Comparison of ENCODE assay signal across 13 mouse cellular contexts in genomic region chr1:72764522-72764921, GRCm38 (mm10). TPM values are rescaled to one million over a fixed set of nuclear protein-coding genes. Genes with fewer than 3 reads are reported as not detected.
DNase-seq lines count a peak whose midpoint lies in the region; ATAC-seq lines count a peak whose summit lies in the region.
"Had no signal": no experiment of that assay in that cellular context is flagged by ENCODE, and none has a peak within 500 bp of the region (broad histone marks: within the 10 kb centered on the region; RNA-seq: fewer than 3 reads in every experiment).

No protein-coding gene starts in this region.

- H3K27me3 ChIP-seq in embryonic facial prominence, embryonic 10.5 days (replicated peaks; ENCODE audit: low read depth, poor library complexity, severe bottlenecking) = no peaks in the 10 kb centered on the region
- H3K27me3 ChIP-seq in forebrain, embryonic 15.5 days = no peaks in the 10 kb centered on the region
- no peaks in the 10 kb centered on the region for H3K27me3 ChIP-seq in midbrain, embryonic 16.5 days (ENCODE audit: control insufficient read depth, insufficient read depth, low read depth, low read length)

- WGBS in embryonic facial prominence, embryonic 10.5 days = 87% methylated on average over 10 of the region's 10 CpGs
- WGBS in forebrain, embryonic 15.5 days = 63% methylated on average over 10 of the region's 10 CpGs
- WGBS in midbrain, embryonic 16.5 days = 50% methylated on average over 10 of the region's 10 CpGs

- H3K9me3 ChIP-seq in embryonic facial prominence, embryonic 10.5 days = no peaks in the 10 kb centered on the region
- H3K9me3 ChIP-seq in forebrain, embryonic 15.5 days = no peaks in the 10 kb centered on the region
- no peaks in the 10 kb centered on the region for H3K9me3 ChIP-seq in midbrain, embryonic 16.5 days (replicated peaks; ENCODE audit: control insufficient read depth, low read length, poor library complexity, severe bottlenecking)

- H3K9ac ChIP-seq in forebrain, embryonic 15.5 days (replicated peaks) = no peak overlapping the region
- no peak overlapping the region for H3K9ac ChIP-seq in midbrain, embryonic 16.5 days (ENCODE audit: low read depth, low read length)
- H3K9ac ChIP-seq: hindbrain, embryonic 14.5 days; lung, embryonic 14.5 days had no signal

- H3K4me1 ChIP-seq in embryonic facial prominence, embryonic 10.5 days = peaks cover 13% of the 10 kb centered on the region
- peaks cover 13% of the 10 kb centered on the region for H3K4me1 ChIP-seq in forebrain, embryonic 15.5 days
- peaks cover 10% of the 10 kb centered on the region for H3K4me1 ChIP-seq in midbrain, embryonic 16.5 days (ENCODE audit: control insufficient read depth, insufficient read depth, low read length)

- H3K36me3 ChIP-seq in embryonic facial prominence, embryonic 10.5 days (replicated peaks) = no peaks in the 10 kb centered on the region
- H3K36me3 ChIP-seq in forebrain, embryonic 15.5 days = no peaks in the 10 kb centered on the region
- no peaks in the 10 kb centered on the region for H3K36me3 ChIP-seq in midbrain, embryonic 16.5 days (ENCODE audit: control insufficient read depth, insufficient read depth, low read length)

- peak; percentile 79 for DNase-seq in R1 (ENCODE audit: low read depth, low spot score)
- DNase-seq in embryonic facial prominence, embryonic 10.5 days (ENCODE audit: low spot score) = no peak
- no peak for DNase-seq in c-Kit-positive CD71-positive TER-119-positive erythroid progenitor cells, embryonic 14.5 days (ENCODE audit: low spot score)
- DNase-seq in lung, postnatal 14 days = no peak
- no peak for DNase-seq in layer of hippocampus, adult 11-12 months (ENCODE audit: low spot score)
- DNase-seq: cerebellum, adult 18-20 months; kidney, adult 18-20 months; kidney, postnatal 25 days; lung, embryonic 14.5 days had no signal

- peak overlapping the region; percentile 22; the same call in 1 of the 2 replicates for H3K4me2 ChIP-seq in forebrain, embryonic 15.5 days (replicated peaks)
- H3K4me2 ChIP-seq in midbrain, embryonic 16.5 days (ENCODE audit: low read length) = peak overlapping the region; percentile 41
- H3K4me2 ChIP-seq: hindbrain, embryonic 14.5 days; lung, embryonic 14.5 days had no signal

- no peak overlapping the region for H3K4me3 ChIP-seq in embryonic facial prominence, embryonic 10.5 days
- no peak overlapping the region for H3K4me3 ChIP-seq in forebrain, embryonic 15.5 days
- peak overlapping the region; percentile 16; the same call in 1 of the 2 replicates for H3K4me3 ChIP-seq in midbrain, embryonic 16.5 days (ENCODE audit: low read depth, low read length)

- peak overlapping the region; percentile 68 for H3K27ac ChIP-seq in embryonic facial prominence, embryonic 10.5 days (replicated peaks)
- H3K27ac ChIP-seq in forebrain, embryonic 15.5 days (replicated peaks) = no peak overlapping the region; the same call in 1 of the 2 replicates
- no peak overlapping the region for H3K27ac ChIP-seq in midbrain, embryonic 16.5 days (ENCODE audit: low read length)
- H3K27ac ChIP-seq: hindbrain, embryonic 14.5 days had no signal

- ATAC-seq in forebrain, embryonic 15.5 days (replicated peaks) = peak; percentile 67
- peak; percentile 76 for ATAC-seq in midbrain, embryonic 16.5 days
- ATAC-seq: CD4-positive, CD25-positive, alpha-beta regulatory T cell, adult 4 months had no signal

RNA-seq across cellular contexts. Expression of gene Rpl37a, which starts 53.4 kb away (rescaled TPM):
- 1,442 and 1,468 TPM in 2 replicates for polyA plus RNA-seq in embryonic facial prominence, embryonic 10.5 days (2016; fragmentation: Nextera tagmentation; extraction: Ambion mirVana)
- polyA plus RNA-seq in forebrain, embryonic 15.5 days (2015; fragmentation: Nextera tagmentation; extraction: Ambion mirVana) = 1,140 and 1,234 TPM in 2 replicates
- 821 and 838 TPM in 2 replicates for polyA plus RNA-seq in midbrain, embryonic 16.5 days (2015; fragmentation: Nextera tagmentation; extraction: Ambion mirVana)

RNA-seq across cellular contexts. Expression of gene Igfbp2, which starts 59.8 kb away (rescaled TPM):
- 474 and 479 TPM in 2 replicates for polyA plus RNA-seq in embryonic facial prominence, embryonic 10.5 days (2016; fragmentation: Nextera tagmentation; extraction: Ambion mirVana)
- 336 and 343 TPM in 2 replicates for polyA plus RNA-seq in forebrain, embryonic 15.5 days (2015; fragmentation: Nextera tagmentation; extraction: Ambion mirVana)
- polyA plus RNA-seq in midbrain, embryonic 16.5 days (2015; fragmentation: Nextera tagmentation; extraction: Ambion mirVana) = 244 and 262 TPM in 2 replicates
- polyA plus RNA-seq: CD4-positive, CD25-positive, alpha-beta regulatory T cell, adult 4 months had no signal
